Mouse (Mus musculus) forebrain, embryonic 13.5 days (tissue): Measurements from ENCODE around the gene Usp16. TPM values are rescaled to one million over a fixed set of nuclear protein-coding genes. Genes with fewer than 3 reads are reported as not detected.
"Not testable (repeated sequence)": the region's sequence is repeated elsewhere in the genome, so short reads cannot be mapped to it uniquely, and the experiment has no call there.

ENCODE experiments used
- ATAC-seq: fragments of 200-750 bp; cut with Nextera tagmentation; 2 replicates; pipeline ENCODE4 v1.8.0; 2017
- H3K27ac ChIP-seq: fragments of 300-500 bp; sonication (generic); 2 replicates; pipeline ENCODE4 v1.5.1; 2015; ENCODE audit warnings: inconsistent platforms, mild to moderate bottlenecking, moderate library complexity
- H3K27me3 ChIP-seq: fragments of 300-500 bp; sonication (generic); 2 replicates; pipeline ENCODE4 v1.6.1; 2015; ENCODE audit warnings: mild to moderate bottlenecking, inconsistent platforms
- H3K36me3 ChIP-seq: fragments of 300-500 bp; sonication (generic); 2 replicates; pipeline ENCODE4 v1.6.1; 2015; ENCODE audit warnings: mild to moderate bottlenecking, inconsistent platforms; ENCODE audit not compliant: poor library complexity, severe bottlenecking
- H3K4me1 ChIP-seq: fragments of 300-500 bp; sonication (generic); 2 replicates; pipeline ENCODE4 v1.6.1; 2015; ENCODE audit warnings: inconsistent platforms
- H3K4me2 ChIP-seq: fragments of 300-500 bp; sonication (generic); 2 replicates; pipeline ENCODE4 v1.6.1; 2015; ENCODE audit warnings: inconsistent platforms, mild to moderate bottlenecking, moderate library complexity
- H3K4me3 ChIP-seq: fragments of 300-500 bp; sonication (generic); 2 replicates; pipeline ENCODE4 v1.5.1; 2015; ENCODE audit warnings: mild to moderate bottlenecking, inconsistent platforms
- H3K9ac ChIP-seq: fragments of 300-500 bp; sonication (generic); 2 replicates; pipeline ENCODE4 v1.6.1; 2015; ENCODE audit warnings: mild to moderate bottlenecking, inconsistent platforms
- H3K9me3 ChIP-seq: fragments of 300-500 bp; sonication (generic); replicated peaks from 2 replicates; pipeline ENCODE4 v1.6.1; 2016; ENCODE audit warnings: inconsistent platforms
- WGBS: fragments of 180-500 bp; shearing (Covaris S2); methylation state at CpG from one replicate; pipeline ENCODE4 v1.1.7; 2015; 5-methylcytosine and 5-hydroxymethylcytosine counted together
- polyA plus RNA-seq: library from polyadenylated mRNA; unstranded; fragments of >200 nt; fragmentation: Nextera tagmentation; extraction: Ambion mirVana; gene quantifications from 2 replicates; pipeline ENCODE4 v1.2.1, GENCODE M21; 2015

The Usp16 gene
- polyA plus RNA-seq, 1 experiment from 2014 or later: 50.1 TPM

DNA sequence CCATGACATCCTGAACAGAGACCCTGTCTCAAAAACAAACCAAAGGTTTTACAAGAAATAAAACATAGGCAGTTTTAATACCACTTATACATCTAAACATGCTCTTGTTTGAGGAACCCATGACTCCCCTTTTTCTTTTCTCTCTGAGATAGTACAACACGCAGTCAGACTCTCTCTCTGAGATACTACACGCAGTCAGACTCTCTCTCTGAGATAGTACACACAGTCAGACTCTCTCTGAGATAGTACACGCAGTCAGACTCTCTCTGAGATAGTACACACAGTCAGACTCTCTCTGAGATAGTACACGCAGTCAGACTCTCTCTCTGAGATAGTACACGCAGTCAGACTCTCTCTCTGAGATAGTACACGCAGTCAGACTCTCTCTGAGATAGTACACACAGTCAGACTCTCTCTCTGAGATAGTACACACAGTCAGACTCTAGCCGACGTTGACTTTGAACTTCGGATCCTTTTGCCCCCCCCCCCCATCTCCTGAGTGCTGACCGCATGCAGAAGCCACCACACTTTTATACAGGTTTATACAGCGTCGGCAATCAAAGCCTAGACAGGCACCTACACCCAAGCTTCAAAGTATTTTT lies 37.8 kb downstream of the Usp16 start:
- H3K27me3 ChIP-seq, H3K27ac ChIP-seq, H3K9me3 ChIP-seq, H3K4me2 ChIP-seq, ATAC-seq, H3K4me3 ChIP-seq, H3K9ac ChIP-seq: not testable (repeated sequence)
- H3K4me1 ChIP-seq: peaks cover 19% of the 10 kb centered on the region
- WGBS: 95% methylated on average over 12 of the region's 12 CpGs
- peaks cover 70% of the 10 kb centered on the region for H3K36me3 ChIP-seq

DNA sequence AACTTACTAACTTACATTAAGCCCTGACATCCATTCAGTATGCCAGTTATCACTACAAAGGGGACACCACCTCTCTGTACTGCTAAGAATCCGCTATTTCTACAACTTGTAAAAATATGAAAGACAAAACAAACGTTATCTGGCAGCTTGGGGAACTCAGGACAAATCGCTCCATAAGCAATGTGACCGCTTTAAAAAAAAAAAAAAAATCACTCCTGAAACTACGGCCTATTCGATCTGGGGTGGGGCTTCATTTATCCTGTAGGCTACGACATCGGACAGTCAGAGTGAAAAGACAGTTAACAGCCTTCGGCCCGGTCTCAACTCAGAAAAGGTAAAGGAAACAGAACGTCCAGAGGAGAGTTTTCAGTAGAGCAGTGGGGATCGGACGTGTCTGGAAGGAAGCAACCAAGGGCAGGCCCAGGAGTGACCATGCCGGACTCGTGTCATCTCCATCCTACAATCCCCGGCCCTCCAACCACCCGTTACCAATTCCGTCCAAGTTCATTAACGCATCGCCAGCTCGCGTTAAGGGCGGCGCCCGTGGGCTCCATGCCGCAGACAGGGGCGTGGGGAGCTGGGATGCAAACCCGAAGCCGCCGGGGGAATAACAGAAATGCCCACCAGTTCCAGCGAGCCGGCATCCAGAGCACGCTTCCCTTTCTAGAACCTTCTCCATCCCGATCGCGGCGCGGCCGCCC lies 40.6 kb downstream of the Usp16 start:
- Histone ChIP-seq H3K4me1 (peaks cover 19% of the 10 kb centered on the region), H3K36me3 (peaks cover 42% of the 10 kb centered on the region), H3K4me2 (peak overlapping the region; percentile 86), H3K9me3 (no peaks in the 10 kb centered on the region), H3K27me3 (no peaks in the 10 kb centered on the region), H3K4me3 (peak overlapping the region; percentile 83), H3K27ac (peak overlapping the region; percentile 77), H3K9ac (peak overlapping the region; percentile 96)
- ATAC-seq: no peak
- WGBS: under 1% methylated on average over 39 of the region's 39 CpGs

DNA sequence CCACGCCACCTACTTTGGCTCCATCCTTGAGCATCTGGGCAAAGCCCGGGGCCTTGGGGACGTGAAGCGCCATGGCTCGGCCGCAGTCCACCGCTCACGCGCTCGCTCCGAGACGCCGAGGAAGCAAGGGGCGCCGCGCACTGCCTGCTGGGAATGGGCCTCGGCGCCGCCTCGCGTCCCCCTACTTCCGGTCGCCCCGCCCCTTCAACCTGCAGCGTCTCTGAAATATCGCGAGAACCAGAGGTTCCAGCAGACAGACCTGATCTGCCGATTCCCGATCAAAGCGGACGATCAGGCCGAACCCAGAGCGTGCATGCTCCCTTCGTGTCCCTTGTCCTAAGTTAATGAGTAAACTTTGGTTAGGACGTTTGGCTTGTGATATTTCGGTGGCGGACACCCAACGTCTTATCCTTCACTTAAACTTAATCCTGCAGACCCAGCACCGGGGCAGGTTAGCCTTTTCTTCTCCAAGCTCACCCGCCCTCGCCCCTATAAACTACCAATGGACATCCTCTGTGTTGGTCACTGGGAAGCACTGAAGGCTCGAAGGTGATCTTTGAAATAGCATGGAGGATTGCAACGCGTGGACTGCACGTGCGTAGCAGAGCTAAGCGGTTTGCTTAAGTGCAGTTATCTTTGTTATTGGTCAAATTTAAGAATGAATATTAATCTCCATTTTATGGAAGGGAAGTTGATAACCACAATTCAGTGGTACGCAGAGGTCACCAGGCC lies 41.4 kb downstream of the Usp16 start, which contains the start of gene Cct8:
TSS of gene Cct8 (minus strand) at position 158 of the 732 bp plus-strand sequence.
- WGBS: under 1% methylated on average over 48 of the region's 48 CpGs

DNA sequence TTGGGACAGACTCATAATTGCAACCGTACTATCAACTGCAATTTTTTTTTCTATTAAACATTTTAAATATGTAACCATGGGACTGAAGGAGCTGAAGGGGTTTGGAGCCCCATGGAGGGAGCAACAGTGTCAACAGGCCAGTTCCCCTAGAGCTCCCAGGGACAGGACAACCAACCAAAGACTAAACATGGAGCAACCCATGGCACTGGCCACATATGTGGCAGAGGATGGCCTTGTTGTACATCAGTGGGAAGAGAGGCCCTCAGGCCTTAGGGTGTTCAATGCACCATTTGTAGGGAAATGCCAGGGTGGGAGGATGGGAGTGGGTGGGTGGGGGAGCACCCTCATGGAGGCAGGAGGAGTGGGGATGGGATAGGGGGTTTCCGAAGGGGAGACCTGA lies 42.2 kb downstream of the Usp16 start:
- peak overlapping the region; percentile 34; the same call in 1 of the 2 replicates for H3K9ac ChIP-seq
- peaks cover 26% of the 10 kb centered on the region for H3K36me3 ChIP-seq

More for the DNA sequence above, 41.4 kb downstream of the Usp16 start, which contains the start of gene Cct8:
- Histone ChIP-seq H3K4me1 (peaks cover 19% of the 10 kb centered on the region), H3K4me3 (peak within 1 kb of the TSS; percentile 83), H3K9me3 (no peaks in the 10 kb centered on the region), H3K27me3 (no peaks in the 10 kb centered on the region), H3K27ac (peak within 1 kb of the TSS; percentile 77), H3K4me2 (peak within 1 kb of the TSS; percentile 86), H3K36me3 (peaks cover 34% of the 10 kb centered on the region), H3K9ac (peak within 1 kb of the TSS; percentile 96)
- ATAC-seq: peak; percentile 96

DNA sequence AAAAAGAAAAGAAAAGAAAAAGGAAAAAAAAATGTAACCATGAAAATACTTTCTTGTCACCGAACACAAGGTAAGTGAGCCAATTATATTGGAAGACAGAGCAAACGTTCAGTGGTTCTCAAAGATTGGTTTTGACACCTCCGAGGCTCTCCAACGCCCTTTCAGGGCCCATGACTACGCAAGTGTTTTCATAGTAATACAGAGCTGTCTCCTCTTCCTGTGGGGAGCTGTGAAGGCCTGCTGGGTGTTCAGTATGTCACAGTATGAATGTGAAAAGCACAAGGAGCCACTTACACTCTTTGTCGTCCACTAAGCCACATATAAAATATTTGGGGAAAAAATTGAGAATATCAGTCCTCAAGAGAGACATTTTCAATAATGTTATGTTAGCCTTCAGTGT lies 42.7 kb downstream of the Usp16 start:
- H3K4me1 ChIP-seq: peaks cover 19% of the 10 kb centered on the region
- ATAC-seq: no peak
- peaks cover 21% of the 10 kb centered on the region for H3K36me3 ChIP-seq
- no peaks in the 10 kb centered on the region for H3K9me3 ChIP-seq
- no peak overlapping the region for H3K9ac ChIP-seq
- H3K4me3 ChIP-seq: no peak overlapping the region
- no peak overlapping the region for H3K4me2 ChIP-seq
- H3K27me3 ChIP-seq: no peaks in the 10 kb centered on the region
- H3K27ac ChIP-seq: no peak overlapping the region
- 92% methylated on average over 6 of the region's 6 CpGs for WGBS

More for the DNA sequence above, 42.2 kb downstream of the Usp16 start:
- Histone ChIP-seq H3K9me3 (no peaks in the 10 kb centered on the region), H3K4me2 (peak overlapping the region; percentile 67), H3K27me3 (no peaks in the 10 kb centered on the region), H3K4me1 (peaks cover 19% of the 10 kb centered on the region), H3K27ac (no peak overlapping the region), H3K4me3 (peak overlapping the region; percentile 83)
- ATAC-seq: no peak
- WGBS: 89% methylated on average over 2 of the region's 2 CpGs

DNA sequence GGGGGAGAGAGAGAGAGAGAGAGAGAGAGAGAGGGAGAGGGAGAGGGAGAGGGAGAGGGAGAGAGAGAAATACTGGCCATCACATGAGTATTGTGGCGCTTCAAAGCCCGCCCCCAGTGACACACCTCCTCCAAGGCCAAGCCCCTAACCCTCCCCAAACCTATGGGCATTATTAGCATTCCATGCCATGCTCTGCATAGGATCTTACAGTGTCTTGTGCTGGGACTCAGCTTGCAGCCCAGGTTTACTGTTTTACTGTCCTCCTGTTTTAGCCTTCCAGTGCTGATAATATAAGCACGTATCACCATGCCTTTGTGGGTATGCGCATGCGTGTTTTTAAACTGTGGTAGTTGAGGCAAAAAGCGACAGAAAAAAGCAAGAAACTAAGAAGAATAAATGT lies 45.1 kb downstream of the Usp16 start:
- WGBS: 61% methylated on average over 6 of the region's 6 CpGs
- Histone ChIP-seq H3K4me3 (no peak overlapping the region), H3K36me3 (no peaks in the 10 kb centered on the region), H3K27ac (no peak overlapping the region; the same call in 1 of the 2 replicates), H3K4me1 (peaks cover 10% of the 10 kb centered on the region), H3K4me2 (no peak overlapping the region), H3K27me3 (no peaks in the 10 kb centered on the region), H3K9ac (no peak overlapping the region), H3K9me3 (no peaks in the 10 kb centered on the region)
- no peak for ATAC-seq

DNA sequence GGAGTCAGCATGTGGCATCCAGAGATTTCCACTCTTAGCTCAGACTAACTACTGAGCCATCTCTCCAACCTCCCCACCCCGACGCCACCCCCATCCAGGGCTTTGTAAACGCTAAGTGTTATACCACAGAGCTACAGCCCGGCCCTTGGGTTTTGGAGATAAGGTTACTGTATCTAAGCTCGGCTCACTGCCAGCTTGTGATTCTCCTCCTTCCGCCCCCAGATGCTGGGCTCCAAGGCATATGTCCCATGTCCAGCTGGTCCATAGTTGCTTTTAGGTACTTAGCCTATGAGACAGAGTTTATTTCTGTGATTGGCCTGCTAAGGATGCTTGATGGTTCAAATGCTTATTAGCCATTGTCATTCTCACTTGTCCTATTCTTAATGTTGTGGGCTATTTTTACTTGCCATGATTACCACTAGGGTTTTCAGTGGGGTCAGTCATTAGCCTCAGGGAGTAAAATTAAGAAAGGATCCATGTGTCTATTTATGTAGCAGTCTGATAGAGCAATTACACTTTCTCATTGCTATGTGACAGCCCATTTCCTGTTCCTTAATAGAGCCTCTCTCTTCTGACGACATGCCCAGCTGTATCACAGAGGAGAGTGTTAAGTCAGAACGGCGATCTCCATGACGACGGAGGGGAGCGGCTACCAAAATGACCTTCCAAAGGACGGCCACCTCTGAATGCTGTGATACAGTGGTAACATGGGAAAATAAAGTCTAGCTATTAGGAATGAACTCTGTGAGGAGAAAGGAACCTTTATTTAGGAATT lies 47.0 kb downstream of the Usp16 start:
- whole genome bisulfite sequencing: 68% methylated on average over 13 of the region's 13 CpGs
- H3K4me1 ChIP-seq: peaks cover 6% of the 10 kb centered on the region; the same call in 1 of the 2 replicates
- no peaks in the 10 kb centered on the region for H3K27me3 ChIP-seq
- no peaks in the 10 kb centered on the region for H3K36me3 ChIP-seq
- H3K9ac ChIP-seq: no peak overlapping the region
- H3K4me3 ChIP-seq: no peak overlapping the region
- H3K9me3 ChIP-seq: no peaks in the 10 kb centered on the region
- H3K27ac ChIP-seq: no peak overlapping the region
- H3K4me2 ChIP-seq: no peak overlapping the region
- 0 out of 2 replicates have a peak, but pooled peaks have one; percentile 39 for ATAC-seq

DNA sequence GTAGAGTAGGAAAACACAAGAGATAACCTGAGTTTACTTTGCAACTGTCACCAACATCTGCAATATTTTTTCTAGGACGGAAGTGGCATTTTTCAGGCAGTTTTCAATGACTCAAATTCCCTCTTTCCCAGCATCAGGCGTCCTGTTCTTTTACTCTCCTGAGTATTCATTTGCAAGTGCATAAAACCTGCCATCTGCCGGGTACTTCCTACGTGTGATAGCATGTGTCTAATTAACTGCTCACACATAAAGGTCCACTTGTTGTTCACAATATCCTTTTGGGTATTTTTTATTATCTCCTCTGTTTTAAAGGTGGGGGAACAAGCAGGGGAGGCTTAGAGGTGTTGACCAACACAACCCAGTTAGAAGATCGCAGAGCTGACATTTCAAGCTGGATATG lies 57.2 kb downstream of the Usp16 start:
- Histone ChIP-seq H3K4me2 (no peak overlapping the region), H3K4me3 (no peak overlapping the region), H3K9me3 (no peaks in the 10 kb centered on the region), H3K36me3 (no peaks in the 10 kb centered on the region), H3K27ac (no peak overlapping the region), H3K27me3 (no peaks in the 10 kb centered on the region), H3K9ac (no peak overlapping the region), H3K4me1 (no peaks in the 10 kb centered on the region)
- 0 out of 2 replicates have a peak, but pooled peaks have one; percentile 41 for ATAC-seq
- WGBS: 62% methylated on average over 5 of the region's 5 CpGs

DNA sequence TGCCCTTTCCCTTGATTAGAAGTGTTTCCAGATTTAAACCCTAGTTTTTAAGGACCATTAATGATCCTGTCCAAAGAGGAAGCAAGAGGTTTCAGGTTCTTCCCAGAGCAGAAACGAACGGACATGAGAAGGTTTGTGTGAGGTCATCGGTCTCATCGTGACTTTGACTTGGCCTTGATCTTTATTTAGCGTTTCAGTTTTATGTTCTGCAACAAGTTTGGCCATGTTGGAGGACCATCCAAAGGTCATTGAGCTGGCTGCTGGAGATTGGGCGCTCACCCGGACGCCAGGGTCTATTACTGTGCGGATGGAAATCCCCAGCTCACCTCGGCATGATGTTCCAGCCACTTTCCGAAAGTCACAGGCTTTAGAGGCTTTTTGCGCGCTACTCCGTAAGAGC lies 57.8 kb downstream of the Usp16 start:
- H3K27me3 ChIP-seq: no peaks in the 10 kb centered on the region
- H3K4me2 ChIP-seq: no peak overlapping the region
- H3K9me3 ChIP-seq: no peaks in the 10 kb centered on the region
- H3K27ac ChIP-seq: no peak overlapping the region
- no peak overlapping the region for H3K4me3 ChIP-seq
- H3K36me3 ChIP-seq: no peaks in the 10 kb centered on the region
- no peaks in the 10 kb centered on the region for H3K4me1 ChIP-seq
- no peak for ATAC-seq
- WGBS: 93% methylated on average over 14 of the region's 14 CpGs
- no peak overlapping the region for H3K9ac ChIP-seq

DNA sequence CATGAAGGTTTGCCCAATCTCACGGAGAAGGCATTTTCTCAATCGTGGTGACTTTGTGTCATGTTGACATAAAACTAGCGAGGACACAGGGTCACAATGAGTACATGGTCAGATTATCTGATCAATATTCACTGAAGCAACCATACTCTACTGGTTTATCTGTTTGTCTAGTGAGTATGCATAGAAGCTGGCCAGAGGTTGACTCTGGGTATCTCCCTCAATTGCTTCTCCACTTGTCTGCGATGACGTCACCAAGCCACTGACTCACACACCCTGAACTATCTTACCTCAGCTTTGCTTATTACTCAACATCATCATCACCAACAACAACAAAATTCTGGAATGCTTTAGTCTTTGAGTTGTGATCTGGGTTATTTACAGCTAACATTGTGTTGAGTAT lies 69.7 kb downstream of the Usp16 start:
- Histone ChIP-seq H3K27ac (no peak overlapping the region), H3K4me2 (no peak overlapping the region), H3K9me3 (no peaks in the 10 kb centered on the region), H3K4me1 (no peaks in the 10 kb centered on the region), H3K4me3 (no peak overlapping the region), H3K36me3 (no peaks in the 10 kb centered on the region), H3K9ac (no peak overlapping the region), H3K27me3 (no peaks in the 10 kb centered on the region)
- ATAC-seq: no peak
- WGBS: 91% methylated on average over 5 of the region's 5 CpGs

DNA sequence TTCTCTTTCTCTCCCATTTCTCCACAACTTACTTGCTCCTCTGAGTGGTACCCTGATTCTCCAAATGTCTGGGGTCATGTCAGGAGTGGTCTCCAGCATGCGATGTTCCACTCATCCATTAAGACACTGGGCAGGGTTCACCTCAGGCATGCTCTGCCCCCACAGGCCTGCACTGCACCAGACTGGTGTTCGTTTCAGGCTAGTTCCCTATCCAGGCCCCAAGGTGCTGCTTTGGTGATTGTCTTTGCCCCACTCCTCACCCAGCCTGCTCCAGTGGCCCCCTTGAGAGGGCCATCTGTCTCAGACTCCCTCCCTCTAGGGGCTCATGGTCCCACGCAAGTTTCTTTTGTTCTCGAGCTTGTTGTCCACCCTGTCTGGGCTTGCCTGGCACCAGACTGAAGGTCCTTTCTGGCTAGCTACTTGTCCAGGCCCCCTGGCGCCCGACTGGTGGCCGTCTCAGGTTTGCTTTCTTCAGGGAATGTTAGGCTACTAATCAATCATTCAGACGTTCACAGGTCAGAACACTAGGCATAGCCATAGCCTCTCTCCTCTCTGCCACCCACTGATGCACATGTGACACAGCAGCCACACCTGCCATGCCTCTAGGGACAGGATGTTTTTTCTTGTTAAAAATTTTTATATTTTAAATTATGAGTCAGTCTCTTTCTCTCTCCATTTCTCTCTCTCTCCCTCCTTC lies 73.2 kb downstream of the Usp16 start:
- H3K27ac ChIP-seq: no peak overlapping the region
- no peak overlapping the region for H3K9ac ChIP-seq
- no peaks in the 10 kb centered on the region for H3K4me1 ChIP-seq
- no peak for ATAC-seq
- WGBS: 67% methylated on average over 8 of the region's 8 CpGs
- no peaks in the 10 kb centered on the region for H3K27me3 ChIP-seq
- H3K4me2 ChIP-seq: no peak overlapping the region
- H3K36me3 ChIP-seq: no peaks in the 10 kb centered on the region
- H3K9me3 ChIP-seq: no peaks in the 10 kb centered on the region
- H3K4me3 ChIP-seq: no peak overlapping the region
